Mouse (Mus musculus): ENCODE data around the gene P4hb.
"Not testable (repeated sequence)": the region's sequence is repeated elsewhere in the genome, so short reads cannot be mapped to it uniquely, and the experiment has no call there.

P4hb gene

DNA sequence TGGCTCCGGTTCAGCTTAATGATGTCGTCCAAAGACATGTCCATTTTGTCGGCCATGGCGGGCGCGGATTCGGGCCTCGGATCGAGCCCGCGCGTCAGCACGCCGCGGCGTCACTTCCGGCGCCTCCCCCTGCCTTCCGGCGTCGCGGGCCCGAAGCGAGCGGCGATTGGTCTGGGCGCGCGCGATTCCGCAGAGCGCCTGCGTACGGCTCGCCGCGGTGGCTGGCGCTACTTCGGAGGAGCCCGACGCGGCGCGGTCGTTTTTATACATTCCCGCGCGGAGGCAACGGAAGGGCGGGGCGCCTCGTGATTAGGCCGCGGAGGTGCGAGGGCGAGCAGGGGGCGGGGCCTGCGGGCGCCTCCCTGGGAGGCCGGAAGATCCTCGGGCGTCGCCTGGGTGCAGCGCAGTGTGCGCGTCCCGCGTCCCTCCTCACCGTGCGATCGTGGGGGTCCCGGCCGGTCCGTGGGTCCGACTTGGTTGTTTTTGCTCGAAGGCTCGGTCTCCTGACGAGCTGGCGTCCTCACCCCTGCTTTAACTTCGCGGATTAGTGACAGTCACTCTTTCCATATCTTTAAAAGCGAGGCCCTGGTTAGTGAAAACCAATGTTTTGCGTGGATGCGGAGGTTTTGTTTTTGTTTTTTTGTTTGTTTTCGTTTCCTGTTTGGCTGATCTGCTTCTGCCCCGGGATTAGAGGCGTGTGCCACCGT is 25.4 kb upstream of the P4hb start, which contains the start of the genes Alyref and Anapc11:
Gene Alyref, minus strand, starts transcription at position 83 of the 707 bp plus-strand sequence.
Gene Anapc11, plus strand, starts transcription at position 139 of the 707 bp plus-strand sequence.
- peak; percentile 97 for DNase-seq (ENCODE audit: low spot score)

DNA sequence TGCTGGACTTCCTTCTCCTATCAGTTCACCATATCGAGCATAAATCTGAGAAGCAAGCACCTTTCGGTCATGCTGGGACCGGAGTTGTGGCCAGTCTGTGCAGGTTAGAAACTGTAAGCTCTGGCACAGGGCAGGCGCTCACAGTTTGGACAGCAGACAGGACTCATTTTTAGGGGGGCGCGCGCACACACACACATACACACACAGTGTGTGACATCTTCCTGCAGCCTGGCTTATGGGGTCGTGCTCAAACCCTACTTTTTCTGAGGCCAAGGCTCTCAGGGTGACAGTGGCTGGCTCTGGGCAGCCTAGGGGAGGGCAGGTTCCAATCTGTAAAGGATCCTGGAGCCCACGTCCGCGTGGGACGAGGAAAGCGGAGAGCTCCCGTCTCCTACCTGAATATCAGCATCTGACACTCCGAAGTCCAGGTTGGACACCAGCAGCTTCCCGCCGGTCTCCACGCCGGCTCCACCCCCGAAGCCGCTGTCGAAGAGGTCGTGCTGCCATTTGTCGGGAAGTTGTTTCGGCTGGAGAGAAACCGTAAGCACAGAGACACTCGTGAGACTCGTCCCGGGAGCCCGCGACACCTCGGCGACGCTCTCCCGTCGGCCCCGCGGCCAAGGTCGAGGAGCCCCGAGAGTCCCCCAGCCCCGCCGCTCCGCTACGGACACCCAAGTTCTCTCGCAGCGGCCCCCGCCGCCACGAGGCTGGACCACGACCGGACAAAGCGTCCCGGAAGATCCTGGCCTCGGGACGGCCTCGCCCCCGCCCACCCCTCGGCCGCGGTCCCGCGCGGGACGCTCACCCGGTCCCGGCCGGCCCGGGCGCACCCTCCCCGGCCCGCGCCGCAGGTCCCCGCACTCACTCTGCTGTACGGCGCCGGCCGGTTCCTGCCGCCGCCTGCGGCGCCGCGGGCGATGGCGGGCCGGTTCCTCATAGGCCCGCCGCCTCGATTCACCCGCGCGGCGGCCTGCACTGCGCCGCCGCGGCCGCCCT is 24.5 kb upstream of the P4hb start:
- no peak for DNase-seq (ENCODE audit: low spot score)

DNA sequence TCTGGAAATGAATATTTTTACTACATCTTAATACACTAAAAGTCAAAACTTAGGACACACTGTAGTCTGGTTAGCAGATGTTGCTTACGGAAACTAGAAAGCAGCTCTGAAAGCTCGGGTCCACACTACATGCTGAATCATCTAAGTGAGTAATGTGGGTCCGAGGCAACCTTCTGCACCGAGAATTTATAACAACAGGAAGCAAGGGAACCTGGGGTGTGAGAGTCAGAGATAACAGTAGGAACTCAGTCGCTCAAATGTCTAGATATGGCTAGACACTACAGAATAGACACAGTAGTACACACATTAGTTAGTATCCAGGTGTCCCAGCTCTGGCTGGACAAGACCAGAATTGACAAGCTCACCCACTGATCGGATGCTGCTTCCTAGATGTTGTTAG is 15.5 kb upstream of the P4hb start:
- DNase-seq (ENCODE audit: low spot score): no peak

DNA sequence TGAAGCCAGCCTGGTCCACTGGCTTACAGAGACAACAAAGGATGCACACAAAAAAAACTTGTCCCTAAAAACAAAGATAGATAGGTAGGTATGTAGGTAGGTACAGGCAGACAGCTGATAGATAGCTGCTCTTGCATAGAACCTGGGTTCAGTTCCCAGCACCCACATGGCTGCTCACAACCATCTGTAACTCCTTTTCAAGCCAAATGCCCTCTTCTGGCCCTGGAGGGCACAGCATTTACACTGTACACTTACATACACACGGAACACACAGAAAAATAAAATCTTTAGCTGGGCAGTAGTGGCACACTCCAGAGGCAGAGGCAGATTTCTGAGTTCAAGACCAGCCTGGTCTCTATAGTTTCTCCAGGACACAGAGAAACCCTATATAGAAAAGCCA is 10.9 kb upstream of the P4hb start:
- no peak for DNase-seq (ENCODE audit: low spot score)

DNA sequence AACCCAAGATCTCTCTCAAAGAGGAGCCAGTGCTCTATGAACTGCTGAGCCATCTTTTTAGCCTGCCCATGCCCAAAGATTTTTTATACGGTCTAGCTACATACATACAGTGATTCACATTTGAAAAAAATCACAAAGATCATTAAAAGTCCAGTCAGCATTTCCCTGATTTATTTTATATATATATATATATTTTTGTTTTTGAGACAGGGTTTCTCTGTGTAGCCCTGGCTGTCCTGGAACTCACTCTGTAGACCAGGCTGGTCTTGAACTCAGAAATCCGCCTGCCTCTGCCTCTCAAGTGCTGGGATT is 9.9 kb upstream of the P4hb start:
- not testable (repeated sequence) for DNase-seq (ENCODE audit: low spot score)

DNA sequence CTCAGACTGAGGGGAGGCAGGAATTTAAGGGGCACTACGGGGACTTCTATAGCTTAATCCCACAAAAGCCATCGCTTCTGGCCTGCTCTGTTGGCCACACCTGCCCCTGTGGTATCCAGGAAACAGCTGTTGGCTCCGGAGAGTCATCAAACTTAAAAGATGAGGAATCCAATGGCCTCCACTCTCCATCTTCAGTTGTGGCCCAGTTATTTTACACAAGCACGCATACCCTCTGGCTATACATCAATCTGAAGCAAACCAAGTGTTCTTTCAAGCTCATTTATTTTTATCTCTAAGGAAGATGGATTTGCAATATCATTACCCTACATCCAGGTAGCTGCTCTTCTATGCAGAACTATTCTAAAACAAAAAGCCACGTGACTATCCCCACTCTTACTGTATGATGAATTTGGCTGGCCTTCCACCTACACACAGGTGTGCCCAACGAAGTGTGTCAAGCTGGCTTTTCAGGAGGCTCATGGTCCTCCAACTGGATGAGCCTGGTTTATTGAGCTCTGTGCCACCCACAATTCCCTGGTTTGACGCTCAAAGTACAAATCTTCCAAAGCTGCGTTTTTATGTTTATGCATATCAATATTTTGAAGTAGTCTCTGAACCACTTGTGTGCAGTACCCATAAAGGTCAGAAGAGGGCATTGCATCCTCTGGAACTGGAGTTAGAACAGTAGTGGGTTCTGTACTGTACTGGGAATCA is 9.4 kb upstream of the P4hb start:
- peak; percentile 48 for DNase-seq (ENCODE audit: low spot score)

DNA sequence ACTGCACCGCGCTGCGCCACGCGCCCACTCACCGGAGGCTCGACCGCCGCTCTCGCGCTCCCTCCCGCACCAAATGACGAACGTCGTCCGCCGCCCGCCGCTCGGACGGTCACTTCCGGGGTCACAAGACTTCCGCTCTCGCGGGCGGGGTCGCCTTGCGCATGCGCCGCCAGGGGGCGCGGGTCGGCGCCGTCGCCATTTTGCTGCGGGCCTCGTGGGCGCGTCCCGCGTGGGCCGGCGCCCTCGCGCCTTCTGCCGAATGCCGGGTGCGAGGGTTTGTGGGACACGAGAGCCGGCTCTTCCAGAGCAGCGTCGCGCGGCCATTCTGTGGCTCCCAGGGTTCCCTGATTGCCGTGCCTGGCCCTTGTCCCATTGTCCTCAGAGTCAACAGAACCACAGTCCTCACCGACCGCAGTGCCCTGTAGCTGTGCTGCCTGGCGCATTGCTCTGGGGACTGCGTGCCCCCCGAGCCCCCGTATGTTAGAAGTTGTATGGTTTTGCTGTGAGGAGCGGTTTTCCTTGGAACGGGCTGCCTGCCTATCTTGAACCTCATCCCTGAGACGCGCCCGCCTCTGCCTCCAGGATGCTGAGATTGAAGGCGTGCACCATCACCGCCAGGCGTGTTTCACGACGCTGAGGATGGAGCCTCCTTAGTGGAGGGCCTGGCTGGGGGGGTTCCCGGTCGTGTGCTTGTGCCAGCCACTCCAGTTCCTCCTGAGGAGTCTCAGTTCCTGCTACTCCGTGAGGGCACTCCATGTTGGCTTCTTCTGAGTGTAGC is 8.6 kb upstream of the P4hb start, which contains the start of gene Arhgdia:
Gene Arhgdia, minus strand, starts transcription at position 135 of the 778 bp plus-strand sequence.
- peak; percentile 89 for DNase-seq (ENCODE audit: low spot score)

DNA sequence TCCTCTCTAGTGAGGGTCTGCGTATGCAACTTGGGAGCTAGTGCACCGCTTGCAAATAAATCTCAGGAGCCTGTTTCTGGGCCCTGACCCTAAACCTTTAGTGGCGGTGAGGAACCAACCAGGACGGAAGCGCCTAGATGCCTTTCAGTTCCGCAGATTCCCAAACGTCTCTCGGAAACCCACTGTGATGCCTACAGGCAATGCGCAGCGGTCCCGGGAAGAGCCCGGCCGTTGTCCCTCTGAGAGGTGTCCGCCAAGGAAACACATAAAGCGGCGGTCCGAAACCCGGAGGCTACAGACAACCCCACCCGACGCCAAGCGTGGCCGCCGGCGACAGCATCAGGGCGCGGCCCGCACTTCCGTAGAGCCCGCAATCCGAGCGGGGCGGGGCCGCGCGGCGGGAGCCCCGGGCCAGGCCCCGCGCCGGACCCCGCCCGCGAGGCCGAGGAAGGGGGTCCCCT is 7.8 kb upstream of the P4hb start:
- DNase-seq (ENCODE audit: low spot score): peak; percentile 45

DNA sequence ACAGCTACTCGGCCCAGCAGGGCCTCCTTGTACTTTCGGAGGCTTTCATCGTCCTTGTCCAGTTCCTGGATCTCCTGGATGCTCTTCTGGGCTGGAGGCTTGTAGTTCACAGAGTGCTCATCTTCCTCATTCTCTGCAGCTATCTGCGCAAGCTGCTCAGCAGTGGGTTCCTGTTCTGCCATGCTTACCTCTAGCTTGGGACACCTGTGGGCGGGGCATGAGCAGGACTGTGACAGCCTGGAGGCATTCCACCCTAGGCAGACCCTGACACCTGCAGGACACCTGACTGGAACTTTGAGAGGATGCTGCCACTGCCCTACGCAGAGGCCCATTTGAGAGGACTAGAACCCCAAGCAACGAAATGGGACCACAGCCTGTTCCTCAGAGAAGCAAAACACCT is 7.1 kb upstream of the P4hb start:
- no peak for DNase-seq (ENCODE audit: low spot score)

DNA sequence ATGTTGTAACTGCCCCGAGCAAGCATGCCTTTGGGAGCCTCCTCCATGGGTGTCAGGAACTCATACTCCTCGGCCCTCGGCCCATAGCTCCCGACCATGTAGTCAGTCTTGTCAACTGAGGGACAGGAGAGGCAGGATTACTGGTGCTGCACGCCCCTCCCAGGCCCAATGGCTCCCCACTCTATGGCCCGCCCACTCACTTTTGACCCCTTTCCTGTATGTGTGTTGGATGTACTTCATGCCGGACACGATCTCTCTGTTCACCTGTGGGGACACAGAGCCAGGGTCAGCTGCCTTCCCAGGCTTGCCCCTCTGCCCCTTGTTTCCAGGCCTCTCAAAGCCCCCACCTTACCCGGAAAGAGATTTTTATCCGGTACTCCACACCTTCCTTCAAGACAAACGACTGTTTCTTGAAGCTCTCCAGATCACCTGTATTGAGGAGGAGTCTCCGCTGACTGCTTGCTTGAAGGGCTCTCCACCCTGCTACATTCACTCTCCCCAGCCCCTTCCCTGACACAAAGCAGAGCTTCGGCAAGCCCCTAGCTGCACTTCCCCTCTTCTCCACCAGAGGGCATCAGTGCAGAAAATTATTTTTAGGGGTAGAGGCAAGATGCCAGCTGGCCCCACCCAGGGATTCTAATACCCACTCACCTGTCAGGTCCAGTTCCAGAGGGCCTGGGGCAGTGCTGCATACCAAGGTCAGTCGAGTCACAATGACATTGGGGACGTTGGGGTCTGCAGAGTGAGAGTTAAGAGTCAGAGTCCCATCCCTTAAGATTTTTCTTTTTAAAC is 6.5 kb upstream of the P4hb start:
- peak; percentile 93 for DNase-seq (ENCODE audit: low spot score)

DNA sequence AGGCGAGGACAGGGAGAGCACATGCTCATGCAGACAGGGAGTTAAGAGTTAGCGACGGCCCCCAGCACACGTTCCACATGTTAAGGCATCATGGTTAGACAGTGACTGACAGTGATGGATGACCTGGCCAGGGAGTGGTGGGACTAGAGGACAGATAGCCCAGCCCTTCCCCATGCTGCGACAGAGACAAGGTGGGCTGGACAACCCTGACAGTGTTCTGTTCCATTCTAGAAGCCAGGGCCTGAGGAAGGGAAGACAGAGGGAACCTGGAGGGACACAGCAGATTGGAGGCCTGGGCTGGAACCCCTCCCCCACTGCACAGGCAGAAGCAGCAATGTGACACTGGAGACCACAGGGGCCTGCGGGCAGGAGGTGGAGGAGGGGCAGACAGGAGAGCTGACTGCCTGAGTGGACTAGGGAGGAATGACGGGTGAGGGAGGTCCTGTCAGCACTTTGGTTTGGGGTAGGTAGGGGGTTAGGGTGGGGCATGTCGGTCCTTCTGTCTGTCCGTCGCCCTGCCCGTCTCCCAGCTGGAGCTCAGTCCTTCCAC is 5.7 kb upstream of the P4hb start:
- DNase-seq (ENCODE audit: low spot score): no peak

DNA sequence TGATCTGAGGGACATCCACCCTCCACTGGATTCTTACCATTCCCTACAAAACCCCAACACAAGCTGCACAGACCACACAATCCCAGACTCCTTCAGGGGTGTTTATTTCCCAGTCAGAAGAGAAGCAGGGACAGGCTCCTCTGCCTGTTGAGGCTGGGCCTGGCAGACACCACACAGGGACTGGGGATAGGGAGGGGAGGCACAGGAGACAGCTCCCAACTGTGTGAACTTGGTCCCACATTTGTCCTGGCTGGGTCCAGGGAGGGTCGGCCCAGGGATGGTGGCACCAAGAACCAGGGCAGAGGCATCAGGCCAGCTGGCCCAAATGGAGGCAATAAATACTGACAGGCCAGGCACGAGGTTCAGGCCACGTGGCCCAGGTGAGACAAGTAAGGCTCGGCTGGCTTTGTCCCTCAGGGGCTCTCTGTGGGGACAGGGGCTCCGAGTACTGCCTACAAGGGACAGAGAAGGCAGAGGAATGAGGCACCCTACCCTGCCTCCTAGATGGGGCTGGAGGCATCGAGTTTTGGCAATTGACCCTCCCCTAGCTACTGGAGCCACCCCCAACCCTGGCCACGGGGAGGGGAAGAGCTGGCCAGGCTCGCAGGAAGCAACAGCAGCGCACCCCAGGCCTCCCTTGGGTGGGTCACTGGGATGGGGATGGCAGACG is 5.1 kb upstream of the P4hb start:
- no peak for DNase-seq (ENCODE audit: low spot score)

DNA sequence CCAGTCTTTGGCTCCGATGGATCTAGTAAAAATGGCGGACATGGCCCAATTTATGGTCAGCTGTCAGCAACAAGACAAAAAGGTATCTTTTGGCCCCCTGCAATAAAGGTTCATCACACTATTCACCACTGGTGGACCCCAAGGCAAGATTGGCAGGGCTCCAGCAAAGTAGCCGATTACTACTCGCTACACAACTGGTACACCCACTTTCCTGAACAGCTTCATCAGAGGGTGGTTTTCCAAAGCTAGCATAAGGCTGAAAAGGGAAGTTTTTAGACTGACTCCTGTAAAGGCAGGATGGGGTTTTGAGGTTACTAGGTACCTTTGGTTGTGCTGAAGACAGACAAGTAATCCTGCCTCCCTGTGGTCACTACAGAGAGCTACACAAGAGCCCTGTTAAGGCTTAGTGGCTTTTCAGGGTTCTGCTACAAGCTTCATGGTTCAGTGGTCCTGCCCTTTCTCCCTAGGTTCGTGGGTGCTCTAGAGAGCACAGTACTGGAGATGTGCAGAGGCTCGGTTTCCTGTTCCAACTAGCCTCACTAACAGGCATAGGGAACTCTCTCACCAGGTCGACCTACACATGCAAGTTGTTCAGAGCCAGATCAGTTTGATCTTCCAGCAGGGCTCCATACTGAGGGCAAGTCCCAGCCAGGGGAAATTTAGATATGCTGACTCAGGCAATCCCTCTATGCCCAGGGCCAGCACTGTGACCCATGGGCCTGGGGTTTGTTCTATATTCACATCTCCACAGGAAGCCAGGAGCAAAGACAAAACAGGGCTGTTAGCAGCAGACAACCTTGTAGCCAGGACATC is 4.4 kb upstream of the P4hb start:
- DNase-seq (ENCODE audit: low spot score): peak; percentile 54

DNA sequence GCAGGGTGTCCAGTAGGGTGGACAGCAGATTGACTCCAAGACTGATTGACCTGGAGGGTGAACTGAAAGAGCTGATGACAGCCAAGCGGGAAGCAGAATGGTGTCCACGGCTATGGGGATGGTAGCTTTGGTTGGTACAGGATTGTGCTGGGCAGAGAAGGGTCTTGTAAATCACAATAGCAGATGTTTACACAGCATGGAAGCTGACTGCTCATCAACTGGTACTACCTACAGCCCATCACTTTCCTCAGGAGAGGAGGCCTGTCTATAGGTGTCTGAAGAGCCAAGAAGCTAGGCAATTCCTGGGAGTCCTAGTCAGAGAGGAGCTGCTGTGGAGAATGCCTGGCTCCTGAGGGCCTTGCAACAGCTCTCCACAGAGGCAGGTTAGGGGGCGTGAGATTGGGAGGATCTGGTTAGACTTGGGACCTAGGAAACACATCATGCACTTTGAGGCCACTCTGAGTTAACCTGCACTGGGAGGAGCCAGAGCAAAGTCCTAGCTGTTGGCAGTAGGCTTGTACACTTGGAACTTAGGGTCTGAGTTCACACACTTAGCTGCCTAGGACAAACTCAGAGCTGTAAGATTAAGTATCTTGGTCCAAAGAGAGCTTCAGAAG is 3.4 kb upstream of the P4hb start:
- DNase-seq (ENCODE audit: low spot score): no peak

DNA sequence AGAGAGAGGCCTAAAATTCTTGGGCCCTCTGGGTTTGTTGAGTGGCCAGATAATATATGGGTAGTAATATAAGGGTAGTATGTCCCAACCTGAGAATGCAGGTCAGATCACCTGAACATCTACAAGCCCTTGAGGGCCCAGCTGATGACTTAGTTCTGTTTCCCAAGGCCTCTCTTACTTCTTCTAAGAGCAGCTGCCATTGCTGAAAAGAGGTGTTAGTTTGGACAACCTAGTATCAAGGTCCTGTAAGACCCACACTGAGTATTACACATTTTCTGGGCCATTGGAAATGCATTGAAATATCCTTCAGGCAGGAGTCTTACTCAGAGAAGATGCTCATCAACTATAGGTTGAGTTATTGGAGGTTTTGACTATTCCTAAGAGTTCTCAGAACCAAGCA is 2.9 kb upstream of the P4hb start:
- no peak for DNase-seq (ENCODE audit: low spot score)

DNA sequence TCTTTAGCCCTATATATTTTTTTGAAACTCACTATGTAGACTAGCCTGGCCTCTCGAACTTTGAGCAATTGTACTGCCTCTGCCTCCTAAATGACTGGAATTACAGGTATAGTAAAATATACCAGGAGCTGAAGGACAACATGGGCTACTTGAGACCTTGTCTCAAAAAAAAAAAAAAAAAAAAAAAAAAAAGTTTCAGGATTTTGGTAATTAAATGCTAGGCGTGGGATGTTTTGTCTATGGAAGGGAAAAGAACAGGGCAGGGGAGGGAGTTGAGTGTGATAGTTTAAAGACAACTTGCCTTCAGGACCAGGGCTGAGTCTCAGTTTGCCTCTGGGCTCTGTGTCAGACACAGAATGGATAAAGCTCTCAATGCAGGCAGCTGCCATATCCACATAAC is 2.0 kb upstream of the P4hb start:
- no peak for DNase-seq (ENCODE audit: low spot score)

DNA sequence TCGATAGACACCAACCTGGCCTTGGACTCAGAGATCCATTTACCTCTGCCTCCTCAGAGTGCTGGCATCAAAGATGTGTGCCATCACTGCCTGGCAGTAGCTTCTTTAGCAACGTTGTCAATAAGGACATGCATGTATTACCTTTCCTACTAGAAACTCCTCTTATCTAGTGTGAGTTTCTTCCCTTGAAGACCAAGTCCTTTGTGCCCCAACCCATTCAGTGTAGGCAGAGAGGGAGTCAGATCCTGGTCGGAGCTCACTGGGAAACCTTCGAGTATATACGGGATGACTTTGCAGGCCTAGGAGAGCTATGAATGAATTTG is 1.2 kb upstream of the P4hb start:
- DNase-seq (ENCODE audit: low spot score): no peak

DNA sequence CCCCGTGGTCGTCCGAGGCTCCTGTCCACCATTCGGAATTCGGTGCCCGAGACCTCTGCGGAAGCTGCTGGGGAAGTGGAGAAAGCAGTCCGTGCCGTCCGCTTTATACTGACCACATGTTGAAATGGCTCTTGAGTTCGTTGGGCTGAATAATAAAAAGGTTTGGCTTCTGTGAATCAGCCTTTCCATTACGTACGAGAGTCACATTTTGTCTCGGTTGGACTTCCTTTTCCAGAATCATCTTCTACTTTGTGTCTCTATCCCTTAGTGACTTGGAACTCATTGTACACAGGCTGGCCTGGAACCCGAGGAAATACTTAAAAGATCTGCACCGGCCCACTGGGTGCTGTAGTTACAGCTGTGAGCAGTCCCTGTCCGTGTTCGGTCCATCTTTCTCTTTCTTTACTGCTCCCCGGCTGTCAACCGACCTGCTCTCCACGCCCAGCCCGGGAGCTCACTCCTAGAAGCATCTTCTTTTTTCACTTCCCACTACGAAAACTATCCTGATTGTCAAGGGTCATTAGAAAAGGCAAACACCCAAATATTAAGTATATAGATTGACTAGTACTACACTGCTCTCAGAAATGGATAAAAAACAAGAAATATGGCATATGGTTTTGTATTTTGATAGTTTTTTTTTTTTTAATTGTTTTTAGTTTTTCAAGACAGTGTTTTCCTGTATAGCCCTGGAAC is 678 bp upstream of the P4hb start:
- no peak for DNase-seq (ENCODE audit: low spot score)

Measured in retina, embryonic 14.5 days (tissue).